In genomic region chr2:72416095-72417080, GRCm38 (mm10) we compare ENCODE assay signal across 10 mouse cellular contexts.
"Had no signal": no experiment of that assay in that cellular context is flagged by ENCODE, and none has a peak within 500 bp of the region (broad histone marks: within the 10 kb centered on the region; RNA-seq: fewer than 3 reads in every experiment).

No protein-coding gene starts in this region.

- H3K27ac ChIP-seq: kidney, embryonic 15.5 days; left cerebral cortex, adult 2 months; limb, embryonic 15.5 days; liver, embryonic 12.5 days; midbrain, embryonic 10.5 days; neural tube, embryonic 12.5 days had no signal

- H3K4me1 ChIP-seq: kidney, embryonic 15.5 days; midbrain, embryonic 10.5 days; neural tube, embryonic 12.5 days had no signal

- ATAC-seq: liver, embryonic 12.5 days had no signal

- DNase-seq: kidney, adult 18-20 months; kidney, postnatal 14 days; midbrain, embryonic 14.5 days; spleen, adult 18-20 months had no signal

- H3K9ac ChIP-seq: kidney, embryonic 15.5 days; limb, embryonic 15.5 days; liver, embryonic 12.5 days; neural tube, embryonic 12.5 days had no signal

- H3K36me3 ChIP-seq: limb, embryonic 15.5 days; midbrain, embryonic 10.5 days; neural tube, embryonic 12.5 days had no signal

- H3K4me2 ChIP-seq: kidney, embryonic 15.5 days; limb, embryonic 15.5 days; liver, embryonic 12.5 days; neural tube, embryonic 12.5 days had no signal

- H3K27me3 ChIP-seq: kidney, embryonic 15.5 days; limb, embryonic 15.5 days; liver, embryonic 12.5 days; neural tube, embryonic 12.5 days had no signal

- H3K9me3 ChIP-seq: kidney, embryonic 15.5 days; limb, embryonic 15.5 days; liver, embryonic 12.5 days; midbrain, embryonic 10.5 days; neural tube, embryonic 12.5 days had no signal

- H3K4me3 ChIP-seq: kidney, embryonic 15.5 days; left cerebral cortex, adult 2 months; limb, embryonic 15.5 days; liver, embryonic 12.5 days; midbrain, embryonic 10.5 days; neural tube, embryonic 12.5 days had no signal
